Mouse (Mus musculus) limb, embryonic 14.5 days (tissue): Measurements from ENCODE around the gene Osbpl9. TPM values are rescaled to one million over a fixed set of nuclear protein-coding genes. Genes with fewer than 3 reads are reported as not detected.

ENCODE experiments used
- ATAC-seq: fragments of 200-750 bp; cut with Nextera tagmentation; 2 replicates; pipeline ENCODE4 v1.8.0; 2017; ENCODE audit warnings: low read depth, moderate number of reproducible peaks, moderate TSS enrichment; ENCODE audit not compliant: low FRiP score
- DNase-seq: peaks from one replicate; pipeline ENCODE4 v3.0.0-alpha.2; 2015; ENCODE audit warnings: low spot score
- H3K27ac ChIP-seq: fragments of 300-500 bp; sonication (generic); replicated peaks from 2 replicates; pipeline ENCODE4 v1.5.1; 2014; ENCODE audit warnings: low read depth, mild to moderate bottlenecking, low read length, moderate library complexity, mixed read lengths
- H3K27me3 ChIP-seq: fragments of 300-500 bp; sonication (generic); 2 replicates; pipeline ENCODE4 v1.6.1; 2014; ENCODE audit warnings: low read length, mixed read lengths; ENCODE audit not compliant: control insufficient read depth, insufficient read depth
- H3K36me3 ChIP-seq: fragments of 300-500 bp; sonication (generic); 2 replicates; pipeline ENCODE4 v1.6.1; 2014; ENCODE audit warnings: mild to moderate bottlenecking, low read length, moderate library complexity, mixed read lengths; ENCODE audit not compliant: control insufficient read depth, insufficient read depth
- H3K4me1 ChIP-seq: fragments of 300-500 bp; sonication (generic); 2 replicates; pipeline ENCODE4 v1.6.1; 2014; ENCODE audit warnings: antibody characterized with exemption, low read length, mixed read lengths; ENCODE audit not compliant: control insufficient read depth, insufficient read depth
- H3K4me2 ChIP-seq: fragments of 300-500 bp; sonication (generic); replicated peaks from 2 replicates; pipeline ENCODE4 v1.6.1; 2014; ENCODE audit warnings: low read depth, mild to moderate bottlenecking, low read length, moderate library complexity; ENCODE audit not compliant: severe bottlenecking
- H3K4me3 ChIP-seq: fragments of 300-500 bp; sonication (generic); replicated peaks from 2 replicates; pipeline ENCODE4 v1.5.1; 2014; ENCODE audit warnings: low read length
- H3K9ac ChIP-seq: fragments of 300-500 bp; sonication (generic); 2 replicates; pipeline ENCODE4 v1.6.1; 2014; ENCODE audit warnings: mild to moderate bottlenecking, low read depth, low read length, moderate library complexity; ENCODE audit not compliant: severe bottlenecking
- H3K9me3 ChIP-seq: fragments of 300-500 bp; sonication (generic); 2 replicates; pipeline ENCODE4 v1.6.1; 2016; ENCODE audit warnings: low read length; ENCODE audit not compliant: control insufficient read depth
- POLR2A ChIP-seq: fragments of 200-500 bp; IDR thresholded peaks from 2 replicates; pipeline ENCODE4 v1.8.0; 2012; ENCODE audit warnings: inconsistent platforms, mild to moderate bottlenecking, moderate library complexity, borderline replicate concordance; ENCODE audit not compliant: insufficient read depth, insufficient read length; ENCODE audit errors: extremely low read depth
- WGBS: fragments of 180-500 bp; shearing (Covaris S2); extraction: QIAGEN DNeasy Blood & Tissue Kit; methylation state at CpG from one replicate; pipeline ENCODE4 v1.1.7; 2014; 5-methylcytosine and 5-hydroxymethylcytosine counted together
- polyA plus RNA-seq, 2 experiments: library from polyadenylated mRNA; depleted of rRNA in 1 of 2; stranded (reverse) in 1 of 2; unstranded in 1 of 2; fragments of >200 nt; fragmentation: Nextera tagmentation in 1 of 2; extraction: Ambion mirVana in 1 of 2; gene quantifications; 2 replicates each; pipeline versions ENCODE4 v1.2.1 to v1.2.3; 2012 to 2014

Gene Osbpl9
- polyA plus RNA-seq, 2 experiments: 55.6 to 57.8 TPM

DNA sequence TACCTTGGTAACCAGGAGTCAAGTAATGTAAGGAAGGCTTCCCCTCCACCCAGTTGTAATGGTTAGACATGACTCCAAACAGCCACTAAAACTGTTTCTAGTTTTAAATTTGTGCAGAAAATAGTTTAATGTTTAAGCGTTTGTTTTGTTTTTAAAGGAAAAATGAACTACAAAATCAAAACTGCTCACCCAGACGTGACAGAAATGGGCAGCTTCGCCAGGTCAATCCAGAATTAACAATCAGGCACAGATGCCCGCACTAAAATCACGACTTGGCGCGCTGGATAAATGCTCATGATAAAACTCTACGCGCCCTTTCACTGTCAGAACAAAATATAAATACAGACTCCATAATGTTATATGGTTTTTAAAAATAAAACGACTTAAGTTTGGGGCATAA lies 92.4 kb downstream of the Osbpl9 start:
- H3K27me3 ChIP-seq: no peaks in the 10 kb centered on the region
- H3K36me3 ChIP-seq: no peaks in the 10 kb centered on the region
- H3K9ac ChIP-seq: no peak overlapping the region
- no peak overlapping the region for H3K4me3 ChIP-seq
- H3K27ac ChIP-seq: no peak overlapping the region
- H3K4me2 ChIP-seq: no peak overlapping the region
- H3K4me1 ChIP-seq: no peaks in the 10 kb centered on the region
- ATAC-seq (no peak), DNase-seq (no peak)
- no peak for TF ChIP-seq POLR2A
- no peaks in the 10 kb centered on the region for H3K9me3 ChIP-seq
- 86% methylated on average over 10 of the region's 10 CpGs for WGBS

- Histone ChIP-seq H3K9me3 (no peaks in the 10 kb centered on the region), H3K9ac (no peak overlapping the region), H3K4me2 (no peak overlapping the region), H3K27me3 (no peaks in the 10 kb centered on the region), H3K27ac (no peak overlapping the region), H3K4me3 (no peak overlapping the region), H3K36me3 (no peaks in the 10 kb centered on the region), H3K4me1 (no peaks in the 10 kb centered on the region)
- no peak for DNase-seq
- 84% methylated on average over 6 of the region's 6 CpGs for WGBS
- TF ChIP-seq POLR2A: no peak
- ATAC-seq: no peak
Measured at GRCm38 (mm10) chr4:109109012-109109411, 93.1 kb downstream of the Osbpl9 start.

DNA sequence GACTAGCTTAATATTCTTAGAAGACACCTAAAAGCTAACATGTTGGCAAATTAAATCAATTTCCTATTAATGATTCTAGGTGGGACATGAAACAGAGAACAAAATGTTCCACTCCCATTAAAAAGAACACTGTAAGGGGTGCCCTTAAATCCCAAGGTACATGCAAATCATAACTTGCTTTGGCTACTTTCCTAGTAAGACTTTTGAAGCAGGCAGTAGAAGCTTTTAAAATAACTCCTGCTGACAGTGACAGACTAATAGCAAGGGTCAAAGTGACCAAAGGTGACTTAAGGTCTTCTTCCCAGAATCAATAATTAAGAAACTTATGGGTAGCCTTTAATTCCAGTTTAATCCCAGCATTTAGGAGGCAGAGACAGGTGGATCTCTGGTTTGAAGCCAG lies 95.5 kb downstream of the Osbpl9 start:
- H3K9me3 ChIP-seq: no peaks in the 10 kb centered on the region
- 0 out of 2 replicates have a peak, but pooled peaks cover 4% of the 10 kb centered on the region for H3K36me3 ChIP-seq
- ATAC-seq (no peak), DNase-seq (no peak)
- no peak overlapping the region for H3K27ac ChIP-seq
- H3K4me2 ChIP-seq: no peak overlapping the region
- no peak overlapping the region for H3K4me3 ChIP-seq
- no peaks in the 10 kb centered on the region for H3K4me1 ChIP-seq
- H3K9ac ChIP-seq: no peak overlapping the region
- no peak for TF ChIP-seq POLR2A
- H3K27me3 ChIP-seq: no peaks in the 10 kb centered on the region

DNA sequence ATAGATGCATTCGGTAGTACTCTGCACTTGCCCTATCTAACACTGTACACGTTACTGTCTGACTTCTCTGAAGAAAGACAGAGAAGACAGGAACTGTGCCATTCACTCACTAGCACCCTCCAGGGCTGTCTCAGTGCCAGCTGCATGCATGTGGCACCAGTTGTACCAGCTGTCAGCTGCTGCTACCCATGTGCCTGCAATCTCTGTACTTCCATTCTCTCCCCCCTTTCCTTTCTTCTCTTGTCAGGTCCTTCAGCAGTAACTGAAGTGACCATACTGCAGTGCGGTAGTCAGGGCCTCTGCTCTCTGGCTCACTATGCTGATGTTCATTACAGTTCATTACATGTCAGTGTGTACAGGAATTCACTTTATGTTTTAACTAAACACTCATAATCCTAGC lies 96.0 kb downstream of the Osbpl9 start:
- TF ChIP-seq POLR2A: no peak
- ATAC-seq: no peak
- H3K27ac ChIP-seq: no peak overlapping the region

DNA sequence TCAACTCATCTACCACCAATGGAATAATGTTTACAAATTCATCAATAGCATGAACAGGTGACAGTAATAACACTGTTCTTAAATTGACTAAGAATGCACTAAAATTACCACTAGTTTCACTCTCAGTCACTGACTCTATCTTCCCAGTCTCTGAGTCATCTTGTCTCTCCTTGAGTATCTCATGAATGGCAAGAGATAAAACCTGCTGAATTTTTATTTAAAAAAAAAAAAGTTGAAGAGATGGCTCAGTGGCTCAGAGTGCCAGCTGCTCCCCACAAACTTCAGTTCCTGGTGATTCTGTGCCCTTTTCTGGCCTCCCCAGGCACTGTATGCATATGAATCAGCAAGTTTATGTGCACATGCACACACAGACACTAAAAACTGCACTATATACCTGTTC lies 96.8 kb downstream of the Osbpl9 start:
- Histone ChIP-seq H3K4me1 (no peaks in the 10 kb centered on the region), H3K4me2 (no peak overlapping the region), H3K4me3 (no peak overlapping the region), H3K9me3 (no peaks in the 10 kb centered on the region), H3K36me3 (peaks cover 13% of the 10 kb centered on the region; the same call in 1 of the 2 replicates), H3K9ac (no peak overlapping the region), H3K27me3 (no peaks in the 10 kb centered on the region), H3K27ac (no peak overlapping the region)
- no peak for TF ChIP-seq POLR2A
- DNase-seq (no peak), ATAC-seq (no peak)

More for the DNA sequence above, 96.0 kb downstream of the Osbpl9 start:
- Histone ChIP-seq H3K27me3 (no peaks in the 10 kb centered on the region), H3K4me2 (no peak overlapping the region), H3K36me3 (peaks cover 9% of the 10 kb centered on the region; the same call in 1 of the 2 replicates), H3K9ac (no peak overlapping the region), H3K9me3 (no peaks in the 10 kb centered on the region), H3K4me1 (no peaks in the 10 kb centered on the region), H3K4me3 (no peak overlapping the region)
- WGBS: 83% methylated on average over 3 of the region's 3 CpGs
- no peak for DNase-seq
